Mouse (Mus musculus) forebrain, embryonic 13.5 days (tissue): ENCODE measurements around the gene Ubox5. TPM values are rescaled to one million over a fixed set of nuclear protein-coding genes. Genes with fewer than 3 reads are reported as not detected.
A peak's percentile ranks its signal among the peaks of the same experiment; 100 is the strongest.
"Not testable (repeated sequence)": the region's sequence is repeated elsewhere in the genome, so short reads cannot be mapped to it uniquely, and the experiment has no call there.

Experiments
- ATAC-seq: fragments of 200-750 bp; cut with Nextera tagmentation; 2 replicates; pipeline ENCODE4 v1.8.0; 2017
- H3K27ac ChIP-seq: fragments of 300-500 bp; sonication (generic); 2 replicates; pipeline ENCODE4 v1.5.1; 2015; ENCODE audit warnings: inconsistent platforms, mild to moderate bottlenecking, moderate library complexity
- H3K27me3 ChIP-seq: fragments of 300-500 bp; sonication (generic); 2 replicates; pipeline ENCODE4 v1.6.1; 2015; ENCODE audit warnings: mild to moderate bottlenecking, inconsistent platforms
- H3K36me3 ChIP-seq: fragments of 300-500 bp; sonication (generic); 2 replicates; pipeline ENCODE4 v1.6.1; 2015; ENCODE audit warnings: mild to moderate bottlenecking, inconsistent platforms; ENCODE audit not compliant: poor library complexity, severe bottlenecking
- H3K4me1 ChIP-seq: fragments of 300-500 bp; sonication (generic); 2 replicates; pipeline ENCODE4 v1.6.1; 2015; ENCODE audit warnings: inconsistent platforms
- H3K4me2 ChIP-seq: fragments of 300-500 bp; sonication (generic); 2 replicates; pipeline ENCODE4 v1.6.1; 2015; ENCODE audit warnings: inconsistent platforms, mild to moderate bottlenecking, moderate library complexity
- H3K4me3 ChIP-seq: fragments of 300-500 bp; sonication (generic); 2 replicates; pipeline ENCODE4 v1.5.1; 2015; ENCODE audit warnings: mild to moderate bottlenecking, inconsistent platforms
- H3K9ac ChIP-seq: fragments of 300-500 bp; sonication (generic); 2 replicates; pipeline ENCODE4 v1.6.1; 2015; ENCODE audit warnings: mild to moderate bottlenecking, inconsistent platforms
- H3K9me3 ChIP-seq: fragments of 300-500 bp; sonication (generic); replicated peaks from 2 replicates; pipeline ENCODE4 v1.6.1; 2016; ENCODE audit warnings: inconsistent platforms
- WGBS: fragments of 180-500 bp; shearing (Covaris S2); methylation state at CpG from one replicate; pipeline ENCODE4 v1.1.7; 2015; 5-methylcytosine and 5-hydroxymethylcytosine counted together
- polyA plus RNA-seq: library from polyadenylated mRNA; unstranded; fragments of >200 nt; fragmentation: Nextera tagmentation; extraction: Ambion mirVana; gene quantifications from 2 replicates; pipeline ENCODE4 v1.2.1, GENCODE M21; 2015

Gene Ubox5
- polyA plus RNA-seq, 1 experiment from 2014 or later = 13.0 TPM

DNA sequence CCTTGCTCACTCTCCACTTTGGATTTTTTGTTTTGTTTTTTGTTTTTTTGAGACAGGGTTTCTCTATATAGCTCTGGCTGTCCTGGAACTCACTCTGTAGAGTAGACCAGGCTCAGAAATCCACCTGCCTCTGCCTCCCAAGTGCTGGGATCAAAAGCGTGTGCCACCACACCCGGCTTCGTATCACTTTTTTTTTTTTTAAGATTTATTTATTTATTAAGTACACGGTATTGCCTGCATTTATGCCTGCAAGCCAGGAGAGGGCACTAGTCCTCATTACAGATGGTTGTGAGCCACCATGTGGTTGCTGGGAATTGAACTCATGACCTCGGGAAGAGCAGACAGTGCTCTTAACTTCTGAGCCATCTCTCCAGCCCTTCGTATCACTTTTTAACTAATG, 19.2 kb upstream of the Ubox5 start:
- not testable (repeated sequence) for H3K4me2 ChIP-seq, H3K4me1 ChIP-seq, H3K27ac ChIP-seq, H3K9ac ChIP-seq, H3K9me3 ChIP-seq, H3K4me3 ChIP-seq, ATAC-seq, H3K27me3 ChIP-seq
- WGBS = 80% methylated on average over 6 of the region's 6 CpGs
- peaks cover 38% of the 10 kb centered on the region for H3K36me3 ChIP-seq

- Histone ChIP-seq H3K9me3 (no peaks in the 10 kb centered on the region), H3K4me1 (peaks cover 11% of the 10 kb centered on the region), H3K36me3 (peaks cover 5% of the 10 kb centered on the region), H3K9ac (no peak overlapping the region), H3K4me2 (no peak overlapping the region), H3K27me3 (no peaks in the 10 kb centered on the region), H3K4me3 (no peak overlapping the region), H3K27ac (no peak overlapping the region)
- 82% methylated on average over 4 of the region's 4 CpGs for WGBS
- no peak for ATAC-seq
Observed at GRCm38 (mm10) chr2:130645198-130645597, 15.4 kb upstream of the Ubox5 start.

- Histone ChIP-seq H3K4me3 (peak within 1 kb of the TSS; percentile 68), H3K9me3 (no peaks in the 10 kb centered on the region), H3K36me3 (no peaks in the 10 kb centered on the region; the same call in 1 of the 2 replicates), H3K27me3 (peaks cover 11% of the 10 kb centered on the region), H3K27ac (no peak within 1 kb of the TSS), H3K4me1 (peaks cover 11% of the 10 kb centered on the region), H3K9ac (peak within 1 kb of the TSS; percentile 81), H3K4me2 (peak within 1 kb of the TSS; percentile 92)
- ATAC-seq = peak; percentile 96
- WGBS = 3% methylated on average over 39 of the region's 40 CpGs
Observed at GRCm38 (mm10) chr2:130642684-130643369, 13.0 kb upstream of the Ubox5 start, which contains the start of gene Lzts3. Lzts3 (minus strand) TSS chr2:130642803.

- Histone ChIP-seq H3K9ac (peak overlapping the region; percentile 81), H3K4me3 (peak overlapping the region; percentile 68), H3K27ac (no peak overlapping the region), H3K9me3 (no peaks in the 10 kb centered on the region), H3K27me3 (peaks cover 17% of the 10 kb centered on the region), H3K36me3 (no peaks in the 10 kb centered on the region; the same call in 1 of the 2 replicates), H3K4me1 (peaks cover 11% of the 10 kb centered on the region), H3K4me2 (peak overlapping the region; percentile 92)
- 0% methylated on average over 13 of the region's 27 CpGs for WGBS
- ATAC-seq = peak; percentile 85
Observed at GRCm38 (mm10) chr2:130642197-130642660, 12.4 kb upstream of the Ubox5 start.

GRCm38 (mm10) chr2:130641351-130642025, 11.7 kb upstream of the Ubox5 start:
- no peak for ATAC-seq
- Histone ChIP-seq H3K4me3 (peak overlapping the region; percentile 68), H3K4me2 (peak overlapping the region; percentile 92), H3K9ac (peak overlapping the region; percentile 81; the same call in 1 of the 2 replicates), H3K27me3 (peaks cover 25% of the 10 kb centered on the region), H3K9me3 (no peaks in the 10 kb centered on the region), H3K27ac (no peak overlapping the region), H3K4me1 (peaks cover 11% of the 10 kb centered on the region), H3K36me3 (peaks cover 5% of the 10 kb centered on the region; the same call in 1 of the 2 replicates)
- WGBS = 78% methylated on average over 6 of the region's 6 CpGs

- WGBS = 84% methylated on average over 6 of the region's 6 CpGs
Observed at GRCm38 (mm10) chr2:130639276-130639675, 9.4 kb upstream of the Ubox5 start.

GRCm38 (mm10) chr2:130638101-130638611, 8.3 kb upstream of the Ubox5 start:
- 30% methylated on average over 16 of the region's 16 CpGs for WGBS
- Histone ChIP-seq H3K4me2 (no peak overlapping the region), H3K9ac (no peak overlapping the region), H3K4me1 (peaks cover 38% of the 10 kb centered on the region), H3K9me3 (no peaks in the 10 kb centered on the region), H3K36me3 (peaks cover 15% of the 10 kb centered on the region; the same call in 1 of the 2 replicates), H3K27me3 (peaks cover 55% of the 10 kb centered on the region), H3K4me3 (no peak overlapping the region), H3K27ac (no peak overlapping the region)
- no peak for ATAC-seq

More at GRCm38 (mm10) chr2:130639276-130639675, 9.4 kb upstream of the Ubox5 start:
- H3K4me2 ChIP-seq = no peak overlapping the region
- H3K4me1 ChIP-seq = peaks cover 32% of the 10 kb centered on the region
- peaks cover 47% of the 10 kb centered on the region for H3K27me3 ChIP-seq
- H3K4me3 ChIP-seq = no peak overlapping the region
- H3K9me3 ChIP-seq = no peaks in the 10 kb centered on the region
- H3K27ac ChIP-seq = no peak overlapping the region
- no peak overlapping the region for H3K9ac ChIP-seq
- peaks cover 15% of the 10 kb centered on the region; the same call in 1 of the 2 replicates for H3K36me3 ChIP-seq
- ATAC-seq = no peak

DNA sequence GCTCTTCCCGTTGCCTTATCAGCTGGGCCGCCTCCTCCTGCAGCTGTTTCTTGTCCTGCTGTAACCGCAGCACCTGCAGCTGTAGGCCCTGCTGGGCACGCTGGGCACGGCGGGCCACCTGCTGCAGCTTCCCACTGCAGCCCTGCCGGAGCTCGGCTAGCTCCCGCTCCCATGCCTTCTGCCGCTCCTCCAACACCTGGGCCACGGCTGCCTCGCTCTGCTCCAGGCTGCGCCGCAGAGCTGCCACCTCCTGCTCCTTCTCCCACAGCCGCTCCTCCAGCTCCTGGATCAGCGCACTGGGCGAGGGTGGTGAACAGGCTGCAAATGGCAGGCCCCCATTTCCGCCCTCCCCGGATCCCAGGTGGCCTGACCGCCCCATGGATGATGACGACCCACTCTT, 6.0 kb upstream of the Ubox5 start:
- H3K27ac ChIP-seq = no peak overlapping the region
- ATAC-seq = peak; percentile 36; the same call in 1 of the 2 replicates
- peaks cover 36% of the 10 kb centered on the region for H3K4me1 ChIP-seq
- H3K4me2 ChIP-seq = no peak overlapping the region; the same call in 1 of the 2 replicates
- no peaks in the 10 kb centered on the region for H3K9me3 ChIP-seq
- 18% methylated on average over 21 of the region's 21 CpGs for WGBS
- H3K4me3 ChIP-seq = no peak overlapping the region
- H3K9ac ChIP-seq = no peak overlapping the region; the same call in 1 of the 2 replicates
- peaks cover 15% of the 10 kb centered on the region; the same call in 1 of the 2 replicates for H3K36me3 ChIP-seq
- H3K27me3 ChIP-seq = peaks cover 58% of the 10 kb centered on the region

DNA sequence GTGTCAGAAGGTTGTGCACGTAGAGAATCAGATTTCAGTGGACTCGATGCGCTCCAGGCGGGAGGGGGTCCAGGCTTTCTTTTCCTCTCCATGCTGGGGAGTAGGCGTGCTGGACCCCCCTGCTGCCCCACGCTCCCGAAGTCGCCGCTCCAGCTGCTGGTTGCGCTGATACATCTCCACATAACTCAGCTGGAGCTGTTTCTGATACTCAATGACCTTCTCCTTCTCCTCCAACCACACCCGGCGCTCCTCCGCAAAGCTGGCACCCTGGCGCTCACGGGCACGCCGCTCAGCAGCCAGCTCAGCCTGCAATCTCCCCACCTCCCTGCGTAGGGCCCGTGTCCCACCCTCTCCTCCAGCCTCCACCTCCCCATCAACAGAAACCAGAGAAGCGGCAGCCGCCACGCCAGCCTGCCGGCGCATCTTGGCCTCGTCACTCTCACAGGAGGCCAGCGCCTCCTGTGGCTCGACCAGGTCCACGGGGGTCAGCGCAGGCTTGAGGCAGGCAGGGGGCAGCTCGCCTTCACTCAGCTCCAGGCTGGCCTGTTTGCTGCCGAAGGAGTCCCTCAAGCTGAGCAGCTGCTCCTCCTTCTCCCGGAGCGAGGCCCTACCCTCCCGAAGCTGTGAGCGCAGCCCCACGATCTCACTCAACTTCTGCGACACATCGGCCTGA, 5.0 kb upstream of the Ubox5 start:
- Histone ChIP-seq H3K36me3 (peaks cover 15% of the 10 kb centered on the region; the same call in 1 of the 2 replicates), H3K27ac (no peak overlapping the region), H3K9me3 (no peaks in the 10 kb centered on the region), H3K27me3 (peaks cover 58% of the 10 kb centered on the region), H3K4me2 (peak overlapping the region; percentile 62), H3K4me1 (peaks cover 38% of the 10 kb centered on the region), H3K4me3 (peak overlapping the region; percentile 29), H3K9ac (peak overlapping the region; percentile 63)
- ATAC-seq = peak; percentile 42; the same call in 1 of the 2 replicates
- 3% methylated on average over 38 of the region's 38 CpGs for WGBS

DNA sequence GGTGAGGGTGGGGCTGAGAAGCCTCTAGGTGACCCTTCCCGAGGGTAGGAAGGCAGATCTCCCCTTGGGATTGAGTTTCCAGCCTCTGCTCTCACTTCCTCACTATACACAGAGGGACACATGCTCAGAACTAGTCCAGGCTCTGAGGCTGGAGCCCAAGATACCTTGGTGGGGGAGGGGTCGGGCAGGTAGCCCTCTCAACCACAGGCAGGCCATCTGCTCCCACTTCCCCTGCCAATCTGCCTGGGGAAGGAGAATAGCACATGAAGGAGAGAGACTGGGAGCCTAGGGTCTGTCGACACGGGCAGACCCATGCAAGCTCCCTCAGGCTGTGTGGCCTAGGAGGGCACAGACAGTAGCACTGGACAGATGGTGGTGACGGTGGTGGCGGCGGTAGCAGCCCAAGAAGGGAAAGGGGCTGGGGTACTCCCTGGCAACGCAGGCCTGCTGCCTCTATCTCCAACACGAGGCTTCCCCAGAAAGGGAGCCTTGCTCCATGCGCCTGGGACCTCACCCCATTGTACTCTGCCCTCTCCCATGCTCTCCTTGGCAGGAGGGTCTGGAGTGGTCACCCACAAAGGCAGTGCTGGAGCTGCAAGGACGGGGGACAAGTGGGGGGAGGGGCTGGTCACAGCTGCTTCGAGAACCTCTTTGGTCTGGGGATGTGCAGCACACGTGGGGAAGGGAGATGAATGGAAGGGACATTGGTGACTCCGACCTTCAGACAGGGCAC, 4.3 kb upstream of the Ubox5 start:
- peaks cover 58% of the 10 kb centered on the region for H3K27me3 ChIP-seq
- H3K4me3 ChIP-seq = peak overlapping the region; percentile 29
- peaks cover 39% of the 10 kb centered on the region for H3K4me1 ChIP-seq
- 12% methylated on average over 14 of the region's 14 CpGs for WGBS
- peak overlapping the region; percentile 62 for H3K4me2 ChIP-seq
- H3K36me3 ChIP-seq = peaks cover 15% of the 10 kb centered on the region; the same call in 1 of the 2 replicates
- ATAC-seq = peak; percentile 14; the same call in 1 of the 2 replicates
- no peaks in the 10 kb centered on the region for H3K9me3 ChIP-seq
- H3K9ac ChIP-seq = peak overlapping the region; percentile 63; the same call in 1 of the 2 replicates
- H3K27ac ChIP-seq = no peak overlapping the region
